Mouse (Mus musculus): ENCODE data around the gene Mtap. TPM values are rescaled to one million over a fixed set of nuclear protein-coding genes. Genes with fewer than 3 reads are reported as not detected.

Gene Mtap
- polyA plus RNA-seq, 1 experiment from 2014 or later, result 138 TPM

- H3K4me1 ChIP-seq, result no peaks in the 10 kb centered on the region
- WGBS, result 95% methylated on average over 3 of the region's 3 CpGs
- peaks cover 53% of the 10 kb centered on the region for H3K36me3 ChIP-seq (replicated peaks)
- H3K27ac ChIP-seq, result no peak overlapping the region
- peaks cover 7% of the 10 kb centered on the region for H3K9me3 ChIP-seq
- no peaks in the 10 kb centered on the region for H3K27me3 ChIP-seq (ENCODE audit: poor library complexity, severe bottlenecking)
- H3K4me3 ChIP-seq, result no peak overlapping the region
- no peak for DNase-seq (ENCODE audit: extremely low spot score, low spot score)
These were observed 45.6 kb downstream of the Mtap start for GRCm38 (mm10) chr4:89182486-89182885.

- 90% methylated on average over 4 of the region's 4 CpGs for WGBS
- Histone ChIP-seq H3K4me1 (no peaks in the 10 kb centered on the region), H3K27ac (no peak overlapping the region), H3K36me3 (replicated peaks) (no peaks in the 10 kb centered on the region), H3K27me3 (ENCODE audit: poor library complexity, severe bottlenecking) (no peaks in the 10 kb centered on the region), H3K9me3 (0 out of 2 replicates have a peak, but pooled peaks cover 5% of the 10 kb centered on the region), H3K4me3 (no peak overlapping the region)
- DNase-seq (ENCODE audit: extremely low spot score, low spot score), result no peak
These were observed 58.6 kb downstream of the Mtap start for GRCm38 (mm10) chr4:89195481-89195880.

- no peak for DNase-seq (ENCODE audit: extremely low spot score, low spot score)
- Histone ChIP-seq H3K27me3 (ENCODE audit: poor library complexity, severe bottlenecking) (no peaks in the 10 kb centered on the region), H3K27ac (no peak overlapping the region), H3K36me3 (replicated peaks) (no peaks in the 10 kb centered on the region), H3K4me3 (no peak overlapping the region), H3K9me3 (0 out of 2 replicates have a peak, but pooled peaks cover 4% of the 10 kb centered on the region), H3K4me1 (no peaks in the 10 kb centered on the region)
These were observed 60.2 kb downstream of the Mtap start for GRCm38 (mm10) chr4:89197128-89197527.

GRCm38 (mm10) chr4:89200806-89201205 is 63.9 kb downstream of the Mtap start:
- H3K4me3 ChIP-seq, result no peak overlapping the region
- H3K9me3 ChIP-seq, result no peaks in the 10 kb centered on the region
- WGBS, result 90% methylated on average over 1 of the region's 1 CpGs
- H3K27me3 ChIP-seq (ENCODE audit: poor library complexity, severe bottlenecking), result no peaks in the 10 kb centered on the region
- no peaks in the 10 kb centered on the region for H3K36me3 ChIP-seq (replicated peaks)
- DNase-seq (ENCODE audit: extremely low spot score, low spot score), result no peak
- no peaks in the 10 kb centered on the region for H3K4me1 ChIP-seq
- H3K27ac ChIP-seq, result no peak overlapping the region

- H3K4me1 ChIP-seq, result no peaks in the 10 kb centered on the region
- no peaks in the 10 kb centered on the region for H3K36me3 ChIP-seq (replicated peaks)
- no peaks in the 10 kb centered on the region for H3K27me3 ChIP-seq (ENCODE audit: poor library complexity, severe bottlenecking)
- no peaks in the 10 kb centered on the region for H3K9me3 ChIP-seq
- H3K4me3 ChIP-seq, result no peak overlapping the region
- no peak overlapping the region for H3K27ac ChIP-seq
- DNase-seq (ENCODE audit: extremely low spot score, low spot score), result no peak
These were observed 72.4 kb downstream of the Mtap start for GRCm38 (mm10) chr4:89209310-89209709.

GRCm38 (mm10) chr4:89210314-89210713 is 73.4 kb downstream of the Mtap start:
- Histone ChIP-seq H3K4me1 (no peaks in the 10 kb centered on the region), H3K4me3 (no peak overlapping the region), H3K9me3 (no peaks in the 10 kb centered on the region), H3K27me3 (ENCODE audit: poor library complexity, severe bottlenecking) (no peaks in the 10 kb centered on the region), H3K27ac (no peak overlapping the region), H3K36me3 (replicated peaks) (no peaks in the 10 kb centered on the region)
- 87% methylated on average over 7 of the region's 7 CpGs for WGBS
- DNase-seq (ENCODE audit: extremely low spot score, low spot score), result no peak

GRCm38 (mm10) chr4:89212178-89212577 is 75.3 kb downstream of the Mtap start:
- Histone ChIP-seq H3K9me3 (no peaks in the 10 kb centered on the region), H3K27me3 (ENCODE audit: poor library complexity, severe bottlenecking) (no peaks in the 10 kb centered on the region), H3K27ac (no peak overlapping the region), H3K4me1 (no peaks in the 10 kb centered on the region), H3K4me3 (no peak overlapping the region), H3K36me3 (replicated peaks) (no peaks in the 10 kb centered on the region)
- WGBS, result 85% methylated on average over 3 of the region's 3 CpGs
- no peak for DNase-seq (ENCODE audit: extremely low spot score, low spot score)

Other genes with a start within 250 kb of the Mtap start
- not detected in 2 replicates for gene Cdkn2a, start 157.5 kb downstream of the Mtap start, polyA plus RNA-seq (2016; fragmentation: Nextera tagmentation; extraction: Ambion mirVana)
- 0.10 and 0.15 TPM in 2 replicates for gene Cdkn2b, start 173.9 kb downstream of the Mtap start, polyA plus RNA-seq (2016; fragmentation: Nextera tagmentation; extraction: Ambion mirVana)

Data from forebrain, embryonic 10.5 days (tissue).